Mouse (Mus musculus) gastrocnemius, adult 8-10 months (tissue): Measurements from ENCODE around the gene Ccl2. TPM values are rescaled to one million over a fixed set of nuclear protein-coding genes. Genes with fewer than 3 reads are reported as not detected.

Experiments
- total RNA-seq, 4 experiments: library from RNA; stranded (reverse); gene quantifications; 2 replicates each; pipeline ENCODE4 v1.2.4; 2022

The Ccl2 gene
- total RNA-seq, 4 experiments from 2014 or later: 0.74 to 0.94 TPM; not detected in 2

Other genes with a start within 250 kb of the Ccl2 start
- under 1 TPM in 3 of 4 experiments, not detected in 1; 0.12 to 0.13 (median 0.12) TPM for gene 5530401A14Rik, start 174.9 kb upstream of the Ccl2 start, total RNA-seq
- gene Asic2, start 67.1 kb upstream of the Ccl2 start, total RNA-seq: 1 to 10 TPM in 1 of 4 experiments, under 1 TPM in 3; 0.13 to 1.5 (median 0.41) TPM
- not detected for gene Gm17268, start 3.0 kb downstream of the Ccl2 start, total RNA-seq
- under 1 TPM in 1 of 4 experiments, not detected in 3; 0.56 TPM for gene Ccl7, start 10.1 kb downstream of the Ccl2 start, total RNA-seq
- 10 to 100 TPM; 13.0 to 23.4 (median 18.2) TPM for gene Ccl11, start 22.3 kb downstream of the Ccl2 start, total RNA-seq
- gene Ccl12, start 66.3 kb downstream of the Ccl2 start, total RNA-seq: not detected
- under 1 TPM in 1 of 4 experiments, not detected in 3; 0.86 TPM for gene Ccl8, start 79.6 kb downstream of the Ccl2 start, total RNA-seq